ENCODE assay signal across 27 mouse cellular contexts in the genomic region with DNA sequence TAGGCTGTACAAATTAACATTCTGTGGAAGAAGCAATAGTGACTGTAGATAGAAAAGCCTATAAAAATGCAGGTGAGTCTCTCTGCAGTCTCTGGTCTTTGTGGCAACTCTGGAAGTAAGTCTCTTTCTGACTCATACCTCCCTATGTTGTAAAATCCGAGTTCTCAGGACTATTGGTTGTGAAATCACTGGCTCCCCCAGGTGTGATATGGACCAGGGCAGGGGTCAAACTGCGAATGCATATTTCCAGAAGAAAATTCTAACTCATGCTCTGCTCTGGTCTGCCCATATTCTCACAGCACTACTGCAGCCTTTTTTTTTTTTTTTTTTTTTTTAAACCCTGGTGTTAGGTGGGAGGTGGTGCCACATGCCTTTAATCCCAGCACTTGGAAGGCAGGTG.
DNase-seq lines count a peak whose midpoint lies in the region; ATAC-seq and TF ChIP-seq lines count a peak whose summit lies in the region.
"Had no signal": no experiment of that assay in that cellular context is flagged by ENCODE, and none has a peak within 500 bp of the region (broad histone marks: within the 10 kb centered on the region; RNA-seq: fewer than 3 reads in every experiment).

No protein-coding gene starts in this region.

- no peak overlapping the region for H3K9ac ChIP-seq in neural tube, embryonic 13.5 days
- no peak overlapping the region for H3K9ac ChIP-seq in neural tube, embryonic 15.5 days (replicated peaks)
- no peak overlapping the region for H3K9ac ChIP-seq in intestine, embryonic 16.5 days (ENCODE audit: low read depth, low read length)
- H3K9ac ChIP-seq: forebrain, embryonic 13.5 days; heart, embryonic 12.5 days; heart, embryonic 15.5 days; hindbrain, embryonic 15.5 days had no signal

- peak overlapping the region; percentile 81; the same call in 1 of the 2 replicates for H3K27ac ChIP-seq in layer of hippocampus, adult 2 months
- peak overlapping the region; percentile 75 for H3K27ac ChIP-seq in neural tube, embryonic 13.5 days (replicated peaks)
- H3K27ac ChIP-seq in neural tube, embryonic 15.5 days (replicated peaks), result no peak overlapping the region
- H3K27ac ChIP-seq in intestine, embryonic 16.5 days (ENCODE audit: low read length), result peak overlapping the region; percentile 60
- H3K27ac ChIP-seq: forebrain, embryonic 10.5 days; heart, embryonic 15.5 days had no signal

- WGBS in neural tube, embryonic 13.5 days, result 84% methylated on average over 2 of the region's 2 CpGs
- 80% methylated on average over 2 of the region's 2 CpGs for WGBS in neural tube, embryonic 15.5 days
- WGBS in intestine, embryonic 16.5 days, result 58% methylated on average over 2 of the region's 2 CpGs

- TF ChIP-seq CTCF in layer of hippocampus, adult 2 months (conservative IDR thresholded peaks at IDR 0.05), result no peak

- H3K27me3 ChIP-seq in neural tube, embryonic 13.5 days, result no peaks in the 10 kb centered on the region
- no peaks in the 10 kb centered on the region for H3K27me3 ChIP-seq in neural tube, embryonic 15.5 days (replicated peaks)
- H3K27me3 ChIP-seq in intestine, embryonic 16.5 days (replicated peaks; ENCODE audit: control insufficient read depth, insufficient read depth, low read length), result no peaks in the 10 kb centered on the region
- H3K27me3 ChIP-seq: forebrain, embryonic 13.5 days; heart, embryonic 12.5 days; heart, embryonic 15.5 days; hindbrain, embryonic 15.5 days had no signal

- no peak overlapping the region for H3K4me3 ChIP-seq in layer of hippocampus, adult 2 months
- H3K4me3 ChIP-seq in neural tube, embryonic 13.5 days, result no peak overlapping the region
- H3K4me3 ChIP-seq in neural tube, embryonic 15.5 days (replicated peaks), result no peak overlapping the region
- no peak overlapping the region for H3K4me3 ChIP-seq in intestine, embryonic 16.5 days (ENCODE audit: low read length)
- H3K4me3 ChIP-seq: forebrain, embryonic 10.5 days; forebrain, embryonic 13.5 days; heart, embryonic 12.5 days; heart, embryonic 15.5 days; hindbrain, embryonic 10.5 days; hindbrain, embryonic 15.5 days had no signal

- no peak for ATAC-seq in neural tube, embryonic 13.5 days (ENCODE audit: low read depth)
- ATAC-seq in neural tube, embryonic 15.5 days (ENCODE audit: low FRiP score), result no peak
- ATAC-seq in intestine, embryonic 16.5 days, result peak; percentile 86
- ATAC-seq: activated CD4-positive, CD25-positive, alpha-beta regulatory T cell, adult 4 months; CD4-positive, CD25-positive, alpha-beta regulatory T cell, adult 4 months; forebrain, embryonic 13.5 days had no signal

- no peak overlapping the region for H3K4me2 ChIP-seq in neural tube, embryonic 13.5 days
- no peak overlapping the region for H3K4me2 ChIP-seq in neural tube, embryonic 15.5 days
- no peak overlapping the region for H3K4me2 ChIP-seq in intestine, embryonic 16.5 days (ENCODE audit: low read depth, low read length)
- H3K4me2 ChIP-seq: forebrain, embryonic 13.5 days; heart, embryonic 12.5 days; heart, embryonic 15.5 days; hindbrain, embryonic 15.5 days had no signal

- no peaks in the 10 kb centered on the region for H3K36me3 ChIP-seq in neural tube, embryonic 13.5 days
- 0 out of 2 replicates have a peak, but pooled peaks cover 4% of the 10 kb centered on the region for H3K36me3 ChIP-seq in neural tube, embryonic 15.5 days
- no peaks in the 10 kb centered on the region for H3K36me3 ChIP-seq in intestine, embryonic 16.5 days (ENCODE audit: control insufficient read depth, insufficient read depth, low read length)
- H3K36me3 ChIP-seq: heart, embryonic 15.5 days; hindbrain, embryonic 15.5 days had no signal

- no peak for DNase-seq in layer of hippocampus, adult 2 months (ENCODE audit: low spot score in 2 of 2)
- no peak for DNase-seq in layer of hippocampus, postnatal 14 days (ENCODE audit: low spot score in 2 of 2)
- DNase-seq in yolk sac, embryonic 10.5 days (ENCODE audit: low spot score), result peak; percentile 42
- no peak for DNase-seq in ovary, postnatal 10 days (ENCODE audit: low spot score)
- no peak for DNase-seq in spleen, adult 18-20 months
- DNase-seq: adrenal gland, adult 8-10 months; adrenal gland, postnatal 25 days; cerebellum, adult 11-12 months; cerebellum, adult 8-10 months; cerebellum, postnatal 10 days; cerebellum, postnatal 36 days; embryo, embryonic 11 days; gastrocnemius, postnatal 25 days; heart, adult 18-20 months; heart, postnatal 10 days; heart, postnatal 36 days had no signal

- H3K9me3 ChIP-seq in neural tube, embryonic 13.5 days, result no peaks in the 10 kb centered on the region
- no peaks in the 10 kb centered on the region for H3K9me3 ChIP-seq in neural tube, embryonic 15.5 days (replicated peaks)
- no peaks in the 10 kb centered on the region for H3K9me3 ChIP-seq in intestine, embryonic 16.5 days (ENCODE audit: control insufficient read depth, low read length)
- H3K9me3 ChIP-seq: forebrain, embryonic 10.5 days; forebrain, embryonic 13.5 days; heart, embryonic 15.5 days; hindbrain, embryonic 10.5 days; hindbrain, embryonic 15.5 days had no signal

- H3K4me1 ChIP-seq in neural tube, embryonic 13.5 days (replicated peaks), result peaks cover 52% of the 10 kb centered on the region
- peaks cover 41% of the 10 kb centered on the region for H3K4me1 ChIP-seq in neural tube, embryonic 15.5 days
- H3K4me1 ChIP-seq in intestine, embryonic 16.5 days (ENCODE audit: control insufficient read depth, insufficient read depth, low read length), result peaks cover 21% of the 10 kb centered on the region
